Mouse (Mus musculus) C2C12 (cell line): ENCODE results near the gene Hint3.

Source experiments
- CTCF ChIP-seq: IDR thresholded peaks from one replicate; pipeline ENCODE4 v1.5.1; 2011; ENCODE audit not compliant: control insufficient read depth, insufficient read depth, insufficient read length
- MYOG ChIP-seq: IDR thresholded peaks from one replicate; pipeline ENCODE4 v1.6.1; 2011; ENCODE audit not compliant: control insufficient read depth, insufficient read length; ENCODE audit errors: extremely low read depth

DNA sequence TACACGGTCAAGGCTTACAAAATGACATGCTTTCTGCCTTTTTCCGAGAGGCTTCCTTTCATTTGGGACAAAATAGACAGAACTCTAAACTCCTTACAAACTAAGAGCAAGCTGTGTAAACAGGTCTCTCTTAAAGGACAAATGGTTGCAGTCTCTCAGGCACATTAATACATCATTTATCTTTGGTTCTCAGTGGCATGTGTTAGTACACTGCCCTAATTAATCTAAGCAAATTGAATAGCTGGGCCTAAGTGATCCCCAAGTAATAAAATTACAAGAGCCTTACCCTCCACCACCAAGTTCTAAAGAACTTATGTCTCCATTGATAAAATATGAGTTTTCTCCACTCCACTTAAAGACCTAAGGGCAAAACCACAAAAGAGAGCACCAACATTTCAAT, 18.2 kb upstream of the Hint3 start:
- TF ChIP-seq CTCF (no peak), MYOG (no peak)
